Mouse (Mus musculus) C2C12 (cell line): ENCODE measurements around the gene Arhgap24.

Source experiments
- CTCF ChIP-seq: IDR thresholded peaks from one replicate; pipeline ENCODE4 v1.5.1; 2011; ENCODE audit not compliant: control insufficient read depth, insufficient read depth, insufficient read length
- MYOG ChIP-seq: IDR thresholded peaks from one replicate; pipeline ENCODE4 v1.6.1; 2011; ENCODE audit not compliant: control insufficient read depth, insufficient read length; ENCODE audit errors: extremely low read depth

GRCm38 (mm10) chr5:102560270-102560669 lies 79.1 kb downstream of the Arhgap24 start:
- no peak for TF ChIP-seq CTCF
- no peak for TF ChIP-seq MYOG
